Mouse (Mus musculus): Measurements from ENCODE around the gene Pla1a. TPM values are rescaled to one million over a fixed set of nuclear protein-coding genes. Genes with fewer than 3 reads are reported as not detected.

Pla1a gene
- total and polyA plus RNA-seq, 2 experiments from 2014 or later: 1.0 to 1.7 TPM

- Histone ChIP-seq H3K4me3 (ENCODE audit: low read length) (no peak overlapping the region), H3K4me1 (ENCODE audit: insufficient read depth, low read length) (no peaks in the 10 kb centered on the region), H3K9ac (replicated peaks; ENCODE audit: low read length) (no peak overlapping the region), H3K27ac (no peak overlapping the region), H3K9me3 (ENCODE audit: low read length) (no peaks in the 10 kb centered on the region), H3K36me3 (ENCODE audit: insufficient read depth, low read length) (peaks cover 10% of the 10 kb centered on the region; the same call in 1 of the 2 replicates), H3K4me2 (ENCODE audit: low read depth, low read length) (no peak overlapping the region), H3K27me3 (ENCODE audit: insufficient read depth, low read length) (no peaks in the 10 kb centered on the region)
- TF ChIP-seq CTCF (IDR thresholded peaks at IDR 0.05; ENCODE audit: low read depth): no peak
- 93% methylated on average over 5 of the region's 5 CpGs for WGBS
- DNase-seq (ENCODE audit: low spot score) (no peak), ATAC-seq (no peak)
Measured at GRCm38 (mm10) chr16:38354185-38354913, 78.6 kb downstream of the Pla1a start.

- no peaks in the 10 kb centered on the region for H3K9me3 ChIP-seq (ENCODE audit: low read length)
- no peak overlapping the region for H3K4me2 ChIP-seq (ENCODE audit: low read depth, low read length)
- H3K4me1 ChIP-seq (ENCODE audit: insufficient read depth, low read length): no peaks in the 10 kb centered on the region
- no peak for DNase-seq (ENCODE audit: low spot score)
- ATAC-seq: no peak
- peaks cover 10% of the 10 kb centered on the region; the same call in 1 of the 2 replicates for H3K36me3 ChIP-seq (ENCODE audit: insufficient read depth, low read length)
- H3K27me3 ChIP-seq (ENCODE audit: insufficient read depth, low read length): no peaks in the 10 kb centered on the region
- no peak for TF ChIP-seq CTCF (IDR thresholded peaks at IDR 0.05; ENCODE audit: low read depth)
- H3K27ac ChIP-seq: no peak overlapping the region
- no peak overlapping the region for H3K4me3 ChIP-seq (ENCODE audit: low read length)
- H3K9ac ChIP-seq (replicated peaks; ENCODE audit: low read length): no peak overlapping the region
- 93% methylated on average over 2 of the region's 2 CpGs for WGBS
Measured at GRCm38 (mm10) chr16:38353642-38354041, 79.3 kb downstream of the Pla1a start.

- Histone ChIP-seq H3K27me3 (ENCODE audit: insufficient read depth, low read length) (no peaks in the 10 kb centered on the region), H3K4me1 (ENCODE audit: insufficient read depth, low read length) (no peaks in the 10 kb centered on the region), H3K4me2 (ENCODE audit: low read depth, low read length) (no peak overlapping the region), H3K9me3 (ENCODE audit: low read length) (no peaks in the 10 kb centered on the region), H3K4me3 (ENCODE audit: low read length) (no peak overlapping the region), H3K9ac (replicated peaks; ENCODE audit: low read length) (no peak overlapping the region), H3K27ac (no peak overlapping the region), H3K36me3 (ENCODE audit: insufficient read depth, low read length) (peaks cover 10% of the 10 kb centered on the region; the same call in 1 of the 2 replicates)
- DNase-seq (ENCODE audit: low spot score): no peak
- no peak for TF ChIP-seq CTCF (IDR thresholded peaks at IDR 0.05; ENCODE audit: low read depth)
- ATAC-seq: no peak
Measured at GRCm38 (mm10) chr16:38352851-38353250, 80.1 kb downstream of the Pla1a start.

- Histone ChIP-seq H3K4me3 (ENCODE audit: low read length) (no peak overlapping the region), H3K4me1 (ENCODE audit: insufficient read depth, low read length) (no peaks in the 10 kb centered on the region), H3K9ac (replicated peaks; ENCODE audit: low read length) (no peak overlapping the region), H3K27ac (no peak overlapping the region), H3K36me3 (ENCODE audit: insufficient read depth, low read length) (peaks cover 10% of the 10 kb centered on the region; the same call in 1 of the 2 replicates), H3K27me3 (ENCODE audit: insufficient read depth, low read length) (no peaks in the 10 kb centered on the region), H3K4me2 (ENCODE audit: low read depth, low read length) (no peak overlapping the region), H3K9me3 (ENCODE audit: low read length) (no peaks in the 10 kb centered on the region)
- WGBS: 70% methylated on average over 7 of the region's 7 CpGs
- TF ChIP-seq CTCF (IDR thresholded peaks at IDR 0.05; ENCODE audit: low read depth): no peak
- ATAC-seq (no peak), DNase-seq (ENCODE audit: low spot score) (no peak)
Measured at GRCm38 (mm10) chr16:38352031-38352430, 80.9 kb downstream of the Pla1a start.

- Histone ChIP-seq H3K36me3 (ENCODE audit: insufficient read depth, low read length) (peaks cover 10% of the 10 kb centered on the region; the same call in 1 of the 2 replicates), H3K9me3 (ENCODE audit: low read length) (no peaks in the 10 kb centered on the region), H3K4me1 (ENCODE audit: insufficient read depth, low read length) (no peaks in the 10 kb centered on the region), H3K27ac (no peak overlapping the region), H3K27me3 (ENCODE audit: insufficient read depth, low read length) (no peaks in the 10 kb centered on the region), H3K4me2 (ENCODE audit: low read depth, low read length) (no peak overlapping the region), H3K4me3 (ENCODE audit: low read length) (no peak overlapping the region), H3K9ac (replicated peaks; ENCODE audit: low read length) (no peak overlapping the region)
- DNase-seq (ENCODE audit: low spot score) (no peak), ATAC-seq (no peak)
- 84% methylated on average over 6 of the region's 6 CpGs for WGBS
- no peak for TF ChIP-seq CTCF (IDR thresholded peaks at IDR 0.05; ENCODE audit: low read depth)
Measured at GRCm38 (mm10) chr16:38350939-38351338, 82.0 kb downstream of the Pla1a start.

- no peaks in the 10 kb centered on the region for H3K4me1 ChIP-seq (ENCODE audit: insufficient read depth, low read length)
- no peak for TF ChIP-seq CTCF (IDR thresholded peaks at IDR 0.05; ENCODE audit: low read depth)
- H3K36me3 ChIP-seq (ENCODE audit: insufficient read depth, low read length): peaks cover 10% of the 10 kb centered on the region; the same call in 1 of the 2 replicates
- H3K4me3 ChIP-seq (ENCODE audit: low read length): no peak overlapping the region
- no peak overlapping the region for H3K4me2 ChIP-seq (ENCODE audit: low read depth, low read length)
- H3K27me3 ChIP-seq (ENCODE audit: insufficient read depth, low read length): no peaks in the 10 kb centered on the region
- 89% methylated on average over 7 of the region's 7 CpGs for WGBS
- H3K27ac ChIP-seq: no peak overlapping the region
- ATAC-seq (no peak), DNase-seq (ENCODE audit: low spot score) (no peak)
- no peak overlapping the region for H3K9ac ChIP-seq (replicated peaks; ENCODE audit: low read length)
- no peaks in the 10 kb centered on the region for H3K9me3 ChIP-seq (ENCODE audit: low read length)
Measured at GRCm38 (mm10) chr16:38350361-38350855, 82.5 kb downstream of the Pla1a start.

- ATAC-seq: no peak
- no peak overlapping the region for H3K4me2 ChIP-seq (ENCODE audit: low read depth, low read length)
- no peak for DNase-seq (ENCODE audit: low spot score)
- H3K9me3 ChIP-seq (ENCODE audit: low read length): no peaks in the 10 kb centered on the region
- no peaks in the 10 kb centered on the region for H3K4me1 ChIP-seq (ENCODE audit: insufficient read depth, low read length)
- TF ChIP-seq CTCF (IDR thresholded peaks at IDR 0.05; ENCODE audit: low read depth): no peak
- no peak overlapping the region for H3K9ac ChIP-seq (replicated peaks; ENCODE audit: low read length)
- H3K4me3 ChIP-seq (ENCODE audit: low read length): no peak overlapping the region
- no peaks in the 10 kb centered on the region for H3K27me3 ChIP-seq (ENCODE audit: insufficient read depth, low read length)
- WGBS: 83% methylated on average over 2 of the region's 2 CpGs
- H3K36me3 ChIP-seq (ENCODE audit: insufficient read depth, low read length): peaks cover 10% of the 10 kb centered on the region; the same call in 1 of the 2 replicates
- no peak overlapping the region for H3K27ac ChIP-seq
Measured at GRCm38 (mm10) chr16:38349881-38350280, 83.1 kb downstream of the Pla1a start.
